ENCODE assay signal across 10 mouse cellular contexts in the genomic region with DNA sequence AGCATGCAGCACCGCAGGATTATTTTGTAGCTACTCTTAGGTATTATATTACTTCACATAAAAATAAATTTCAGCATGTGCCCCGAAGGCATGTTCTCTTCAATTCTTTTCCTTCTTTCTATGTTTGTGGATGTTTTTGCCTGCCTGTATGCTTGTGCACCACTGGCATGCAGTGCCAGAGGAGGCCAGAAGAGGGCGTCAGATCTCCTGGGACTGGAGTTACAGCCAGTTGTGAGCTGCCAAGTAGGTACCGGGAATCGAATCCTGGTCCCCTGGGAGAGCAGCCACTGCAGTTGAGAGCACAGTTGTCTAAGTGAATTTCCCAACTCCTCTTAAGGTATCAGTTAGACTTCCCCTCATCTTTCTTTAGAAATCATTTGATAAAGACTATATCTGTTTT. TPM values are rescaled to one million over a fixed set of nuclear protein-coding genes. Genes with fewer than 3 reads are reported as not detected.
DNase-seq lines count a peak whose midpoint lies in the region; ATAC-seq and TF ChIP-seq lines count a peak whose summit lies in the region.
"Had no signal": no experiment of that assay in that cellular context is flagged by ENCODE, and none has a peak within 500 bp of the region (broad histone marks: within the 10 kb centered on the region; RNA-seq: fewer than 3 reads in every experiment).

No protein-coding gene starts in this region.

- no peaks in the 10 kb centered on the region for H3K9me3 ChIP-seq in ES-E14 (ENCODE audit: control insufficient read depth, insufficient read depth, low read depth, low read length)
- no peaks in the 10 kb centered on the region for H3K9me3 ChIP-seq in liver, postnatal 0 days (ENCODE audit: low read length)
- H3K9me3 ChIP-seq: hindbrain, embryonic 15.5 days; midbrain, embryonic 15.5 days had no signal

- H3K4me3 ChIP-seq in ES-E14 (ENCODE audit: insufficient read depth in 1 of 2, low read depth in 1 of 2, low read length in 2 of 2, poor library complexity in 1 of 2, severe bottlenecking in 1 of 2), result no peak overlapping the region
- H3K4me3 ChIP-seq in liver, postnatal 0 days (ENCODE audit: low read depth, low read length), result no peak overlapping the region

- no peaks in the 10 kb centered on the region for H3K27me3 ChIP-seq in liver, postnatal 0 days (ENCODE audit: insufficient read depth, low read length)
- H3K27me3 ChIP-seq: hindbrain, embryonic 15.5 days; midbrain, embryonic 15.5 days had no signal

- H3K4me1 ChIP-seq in ES-E14 (ENCODE audit: control insufficient read depth in 2 of 2, insufficient read depth in 2 of 2, low read length in 2 of 2, poor library complexity in 1 of 2), result peaks cover 0 to 11% of the 10 kb centered on the region in 2 experiments; a peak in 2 of 4 replicates
- H3K4me1 ChIP-seq in liver, postnatal 0 days (ENCODE audit: insufficient read depth), result peaks cover 46% of the 10 kb centered on the region

- peak overlapping the region; percentile 80; the same call in 1 of the 2 replicates for H3K27ac ChIP-seq in ES-E14 (ENCODE audit: insufficient read depth, low read depth, low read length, poor library complexity, severe bottlenecking)
- peak overlapping the region; percentile 99 for H3K27ac ChIP-seq in liver, postnatal 0 days (ENCODE audit: low read depth)

- no peak overlapping the region for H3K9ac ChIP-seq in ES-E14 (ENCODE audit: insufficient read depth, low read depth, low read length, poor library complexity, severe bottlenecking)
- H3K9ac ChIP-seq in liver, postnatal 0 days (replicated peaks), result no peak overlapping the region
- H3K9ac ChIP-seq: hindbrain, embryonic 15.5 days had no signal

- DNase-seq in kidney, postnatal 10 days, result peak; percentile 55
- DNase-seq in kidney, postnatal 36 days, result no peak
- DNase-seq in ES-E14 (ENCODE audit: low read depth, low spot score), result peak; percentile 60
- no peak for DNase-seq in brain, embryonic 14.5 days (ENCODE audit: low read depth)
- DNase-seq in liver, postnatal 0 days, result peak; percentile 48
- no peak for DNase-seq in frontal cortex, postnatal 10 days (ENCODE audit: low spot score in 2 of 2)
- no peak for DNase-seq in Muller cell, postnatal 12 days (ENCODE audit: inconsistent ontology term)
- no peak for DNase-seq in right cerebral cortex, postnatal 36 days (ENCODE audit: low spot score in 2 of 2)

- TF ChIP-seq POLR2A in brain, embryonic 14.5 days (IDR thresholded peaks at IDR 0.05; ENCODE audit: borderline replicate concordance, extremely low read depth, insufficient read depth, insufficient read length, poor library complexity, severe bottlenecking), result no peak

- ATAC-seq in liver, postnatal 0 days, result no peak
- ATAC-seq: midbrain, embryonic 15.5 days had no signal

- in situ Hi-C loops in ES-E14 (cut with MboI; ENCODE audit: low sequenced_read_pairs in 2 of 2, unreplicated experiment in 2 of 2), result no loop called here

- peaks cover 10% of the 10 kb centered on the region for H3K36me3 ChIP-seq in ES-E14 (ENCODE audit: control insufficient read depth, insufficient read depth, low read length, poor library complexity, severe bottlenecking)
- H3K36me3 ChIP-seq in liver, postnatal 0 days (replicated peaks; ENCODE audit: insufficient read depth, low read length), result peaks cover 12% of the 10 kb centered on the region; the same call in 1 of the 2 replicates

- WGBS in liver, postnatal 0 days (ENCODE audit: insufficient replicate concordance), result 89% methylated on average over 5 of the region's 5 CpGs

- TF ChIP-seq CTCF in brain, embryonic 14.5 days (IDR thresholded peaks at IDR 0.05; ENCODE audit: borderline replicate concordance, extremely low read depth, insufficient read depth, insufficient read length), result peak; percentile 24; the same call in 1 of the 2 replicates
- peak; percentile 62 for TF ChIP-seq CTCF in liver, postnatal 0 days (IDR thresholded peaks at IDR 0.05; ENCODE audit: low read depth)

- no peak for TF ChIP-seq EP300 in liver, postnatal 0 days (IDR thresholded peaks at IDR 0.05; ENCODE audit: low read depth)

- no peak overlapping the region for H3K4me2 ChIP-seq in liver, postnatal 0 days (ENCODE audit: low read depth, low read length)

TF ChIP-seq in ES-E14, 5 proteins besides CTCF, POLR2A, EP300 and RAD21:
- TF ChIP-seq HCFC1 (IDR thresholded peaks at IDR 0.05; ENCODE audit: borderline replicate concordance, insufficient read depth, low read length) (no peak), MAFK (IDR thresholded peaks at IDR 0.05; ENCODE audit: insufficient read depth, low read depth, low read length) (no peak), ZNF384 (IDR thresholded peaks at IDR 0.05; ENCODE audit: low read depth, low read length) (no peak), CHD2 (IDR thresholded peaks at IDR 0.05; ENCODE audit: low read depth, low read length) (no peak), ZC3H11A (IDR thresholded peaks at IDR 0.05; ENCODE audit: borderline replicate concordance, low read depth, low read length) (no peak)

RNA-seq across cellular contexts. Expression of a gene that starts 1.6 kb away (rescaled TPM):
- total RNA-seq in ES-E14 (2012; rRNA removed), result 36.7 and 43.6 TPM in 2 replicates
- 77.4 and 90.5 TPM in 2 replicates for polyA plus RNA-seq in brain, embryonic 14.5 days (2012; rRNA removed)
- polyA plus RNA-seq in liver, postnatal 0 days (2015; fragmentation: Nextera tagmentation; extraction: Ambion mirVana), result 8.2 and 9.2 TPM in 2 replicates

Comparison
In these comparisons a context has a peak if more than half of its experiments do, and no peak if none do; other contexts are left out.
1. DNase-seq: peak in kidney, postnatal 10 days (single experiment), ES-E14 (single experiment) and liver, postnatal 0 days (single experiment); none in kidney, postnatal 36 days (0 of 2), brain, embryonic 14.5 days (single experiment), frontal cortex, postnatal 10 days (0 of 2), Muller cell, postnatal 12 days (single experiment) and right cerebral cortex, postnatal 36 days (0 of 2).